Mouse (Mus musculus) C2C12 (cell line): ENCODE measurements around the gene Srsf6. TPM values are rescaled to one million over a fixed set of nuclear protein-coding genes. Genes with fewer than 3 reads are reported as not detected.

Source experiments
- H3K27me3 ChIP-seq: one replicate; pipeline ENCODE4 v1.6.1; 2011; ENCODE audit not compliant: control insufficient read depth, insufficient read depth, insufficient read length
- H3K36me3 ChIP-seq: one replicate; pipeline ENCODE4 v1.6.1; 2011; ENCODE audit not compliant: control insufficient read depth, insufficient read depth
- H3K4me3 ChIP-seq: one replicate; pipeline ENCODE4 v1.5.1; 2011; ENCODE audit warnings: mild to moderate bottlenecking, control low read depth; ENCODE audit not compliant: poor library complexity, insufficient read depth, severe bottlenecking
- H3K79me2 ChIP-seq: one replicate; pipeline ENCODE4 v1.6.1; 2011; ENCODE audit not compliant: control insufficient read depth, insufficient read depth
- H3K79me3 ChIP-seq: one replicate; pipeline ENCODE4 v1.6.1; 2011; ENCODE audit warnings: low read depth, control low read depth
- H3ac ChIP-seq: one replicate; pipeline ENCODE3; 2011; ENCODE audit warnings: low read depth; ENCODE audit not compliant: control insufficient read depth, insufficient read length
- CEBPB ChIP-seq: IDR thresholded peaks from one replicate; pipeline ENCODE4 v1.6.1; 2011; ENCODE audit warnings: low read depth, mild to moderate bottlenecking, control low read depth, moderate library complexity
- CTCF ChIP-seq: IDR thresholded peaks from one replicate; pipeline ENCODE4 v1.5.1; 2011; ENCODE audit not compliant: control insufficient read depth, insufficient read depth, insufficient read length
- FOSL1 ChIP-seq: IDR thresholded peaks from one replicate; pipeline ENCODE4 v1.8.0; 2011; ENCODE audit warnings: mild to moderate bottlenecking, low read length; ENCODE audit not compliant: poor library complexity, insufficient read depth, severe bottlenecking
- MAX ChIP-seq: IDR thresholded peaks from one replicate; pipeline ENCODE4 v1.6.1; 2011; ENCODE audit warnings: mild to moderate bottlenecking, control low read depth
- MYOD1 ChIP-seq: IDR thresholded peaks from one replicate; pipeline ENCODE4 v1.6.1; 2011; ENCODE audit warnings: low read depth; ENCODE audit not compliant: control insufficient read depth, insufficient read length
- MYOG ChIP-seq: IDR thresholded peaks from one replicate; pipeline ENCODE4 v1.6.1; 2011; ENCODE audit not compliant: control insufficient read depth, insufficient read length; ENCODE audit errors: extremely low read depth
- USF1 ChIP-seq: IDR thresholded peaks from one replicate; pipeline ENCODE4 v1.6.1; 2011; ENCODE audit warnings: low read depth, mild to moderate bottlenecking, control low read depth, moderate library complexity
- polyA plus RNA-seq: library from polyadenylated mRNA; unstranded; fragments of >200 nt; fragmentation: generic; extraction: Trizol; gene quantifications from one replicate; pipeline ENCODE4 v1.2.1, GENCODE M21; 2012; ENCODE audit warnings: missing spikeins

Gene Srsf6
- polyA plus RNA-seq, 1 experiment = 119 TPM

DNA sequence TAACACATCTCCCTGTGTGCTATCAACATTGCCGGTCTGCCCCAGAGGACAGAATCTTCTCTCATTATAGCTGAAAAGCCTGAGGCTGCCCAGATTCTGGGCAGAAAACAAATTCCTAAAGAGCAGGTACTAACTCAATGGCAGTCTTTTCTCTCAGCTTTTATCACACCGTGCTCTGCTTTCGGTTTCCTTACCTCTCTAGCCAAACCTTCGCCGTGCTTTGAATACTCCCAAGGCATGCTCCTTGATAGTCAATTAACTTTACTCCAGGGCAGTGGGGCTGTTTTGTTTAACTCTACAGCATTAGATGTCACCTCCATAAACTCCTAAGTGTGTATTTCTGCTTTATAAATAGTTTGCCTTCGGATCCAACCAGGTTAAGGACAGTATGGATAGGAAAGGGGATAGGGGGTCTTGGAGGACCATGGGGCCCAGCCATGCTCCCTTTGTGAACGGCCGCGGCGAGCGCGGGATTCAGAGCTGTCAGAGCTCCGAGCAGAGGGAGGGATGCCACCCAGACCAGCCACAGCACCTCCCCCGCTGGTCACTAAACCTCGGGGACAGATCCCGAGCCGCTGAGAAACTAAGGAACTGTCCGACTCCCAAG, 709 bp upstream of the Srsf6 start:
- Histone ChIP-seq H3ac (peak overlapping the region; percentile 97), H3K36me3 (peaks cover 32% of the 10 kb centered on the region), H3K4me3 (peak overlapping the region; percentile 95), H3K79me2 (peaks cover 43% of the 10 kb centered on the region), H3K79me3 (peaks cover 32% of the 10 kb centered on the region), H3K27me3 (no peaks in the 10 kb centered on the region)
- no peak for TF ChIP-seq USF1
- TF ChIP-seq FOSL1 = no peak
- no peak for TF ChIP-seq CTCF
- no peak for TF ChIP-seq MYOD1
- no peak for TF ChIP-seq MAX
- TF ChIP-seq CEBPB = no peak
- no peak for TF ChIP-seq MYOG

DNA sequence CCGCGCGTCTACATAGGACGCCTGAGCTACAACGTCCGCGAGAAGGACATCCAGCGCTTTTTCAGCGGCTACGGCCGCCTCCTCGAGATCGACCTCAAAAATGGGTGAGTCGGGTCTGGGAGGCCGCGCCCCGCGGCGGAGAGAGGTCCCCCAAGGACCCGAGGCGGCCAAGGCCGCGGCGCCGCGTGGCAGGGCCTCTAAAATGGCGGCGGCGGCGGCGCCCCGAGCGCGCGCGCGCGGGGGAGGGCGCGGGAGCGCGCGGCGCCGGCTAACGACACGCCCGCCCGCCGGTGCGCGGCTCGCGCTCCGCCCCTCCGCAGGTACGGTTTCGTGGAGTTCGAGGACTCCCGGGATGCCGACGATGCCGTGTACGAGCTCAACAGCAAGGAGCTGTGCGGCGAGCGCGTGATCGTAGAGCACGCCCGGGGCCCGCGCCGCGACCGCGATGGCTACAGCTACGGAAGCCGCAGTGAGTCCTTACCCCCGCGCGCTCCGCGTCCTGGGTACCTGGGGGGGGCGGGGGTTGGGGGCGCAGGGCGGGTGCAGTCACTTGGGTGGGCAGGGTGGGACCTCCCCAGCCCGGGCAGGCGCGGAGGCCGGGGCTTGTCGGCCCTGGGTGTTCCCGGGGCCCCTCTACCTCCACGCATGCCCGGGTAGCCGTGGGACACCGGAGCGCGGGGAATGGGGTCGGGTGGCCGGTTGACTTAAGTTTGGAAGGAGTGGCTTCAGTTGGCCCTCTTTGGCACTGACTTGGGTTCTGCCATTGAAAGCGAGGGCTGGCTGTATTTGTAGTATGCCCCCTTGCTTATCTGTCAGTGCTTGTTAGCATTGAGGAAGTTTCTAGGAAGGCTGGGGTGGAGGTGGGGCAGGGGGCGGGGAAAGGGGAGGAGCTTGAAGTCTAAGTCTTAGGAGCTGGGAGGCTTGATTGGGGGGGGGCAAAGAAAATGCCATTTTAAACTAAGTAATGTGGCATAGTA, 634 bp downstream of the Srsf6 start:
- TF ChIP-seq MAX (peak; percentile 67), MYOG (no peak)
- H3K4me3 ChIP-seq = peak overlapping the region; percentile 95
- no peaks in the 10 kb centered on the region for H3K27me3 ChIP-seq
- peaks cover 56% of the 10 kb centered on the region for H3K79me2 ChIP-seq
- H3K79me3 ChIP-seq = peaks cover 34% of the 10 kb centered on the region
- peak overlapping the region; percentile 97 for H3ac ChIP-seq
- H3K36me3 ChIP-seq = peaks cover 46% of the 10 kb centered on the region

DNA sequence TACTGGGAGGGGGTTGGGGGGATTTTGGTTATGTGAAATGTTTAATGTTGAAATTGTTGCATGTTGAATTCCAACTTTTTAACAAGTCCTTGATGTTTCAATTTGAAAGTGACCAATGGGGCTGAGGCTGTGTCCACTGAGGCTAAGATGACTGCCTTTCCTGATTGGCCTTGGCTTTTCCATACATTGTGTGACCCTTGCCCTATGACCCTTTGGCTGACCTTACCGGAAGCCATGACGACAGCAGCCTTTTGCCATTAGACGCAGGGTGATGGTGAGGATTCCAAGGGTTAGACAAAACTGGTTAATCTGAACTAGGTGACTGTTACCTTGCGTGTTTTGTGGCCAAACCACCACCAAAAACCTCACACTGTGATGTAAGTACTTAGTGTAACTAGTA, 1.4 kb downstream of the Srsf6 start:
- peaks cover 34% of the 10 kb centered on the region for H3K79me3 ChIP-seq
- peak overlapping the region; percentile 48 for H3ac ChIP-seq
- H3K79me2 ChIP-seq = peaks cover 62% of the 10 kb centered on the region
- H3K36me3 ChIP-seq = peaks cover 52% of the 10 kb centered on the region
- peak overlapping the region; percentile 95 for H3K4me3 ChIP-seq
- no peak for TF ChIP-seq CTCF
- TF ChIP-seq FOSL1 = no peak
- no peak for TF ChIP-seq MYOG
- TF ChIP-seq CEBPB = no peak
- no peak for TF ChIP-seq MAX
- TF ChIP-seq MYOD1 = no peak
- H3K27me3 ChIP-seq = no peaks in the 10 kb centered on the region

DNA sequence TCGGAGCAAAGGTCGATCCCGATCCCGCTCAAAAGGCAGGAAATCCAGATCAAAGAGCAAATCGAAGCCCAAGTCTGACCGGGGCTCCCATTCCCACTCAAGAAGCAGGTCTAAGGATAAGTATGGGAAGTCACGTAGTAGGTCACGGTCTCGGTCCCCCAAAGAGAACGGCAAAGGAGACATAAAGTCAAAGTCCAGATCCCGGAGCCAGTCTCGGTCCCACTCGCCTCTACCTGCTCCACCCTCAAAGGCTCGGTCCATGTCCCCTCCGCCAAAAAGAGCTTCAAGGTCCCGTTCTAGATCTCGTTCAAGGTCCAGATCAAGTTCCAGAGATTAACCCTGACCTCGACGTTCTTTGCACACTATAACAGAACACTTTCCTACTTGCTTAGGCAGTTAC, 3.1 kb downstream of the Srsf6 start:
- H3K27me3 ChIP-seq = no peaks in the 10 kb centered on the region
- peaks cover 34% of the 10 kb centered on the region for H3K79me3 ChIP-seq
- H3K36me3 ChIP-seq = peaks cover 68% of the 10 kb centered on the region
- H3K4me3 ChIP-seq = no peak overlapping the region
- TF ChIP-seq CTCF = no peak
- no peak for TF ChIP-seq USF1
- TF ChIP-seq MYOG = no peak
- no peak for TF ChIP-seq MAX
- TF ChIP-seq MYOD1 = no peak
- TF ChIP-seq CEBPB = no peak
- TF ChIP-seq FOSL1 = no peak
- peaks cover 62% of the 10 kb centered on the region for H3K79me2 ChIP-seq
- H3ac ChIP-seq = no peak overlapping the region

DNA sequence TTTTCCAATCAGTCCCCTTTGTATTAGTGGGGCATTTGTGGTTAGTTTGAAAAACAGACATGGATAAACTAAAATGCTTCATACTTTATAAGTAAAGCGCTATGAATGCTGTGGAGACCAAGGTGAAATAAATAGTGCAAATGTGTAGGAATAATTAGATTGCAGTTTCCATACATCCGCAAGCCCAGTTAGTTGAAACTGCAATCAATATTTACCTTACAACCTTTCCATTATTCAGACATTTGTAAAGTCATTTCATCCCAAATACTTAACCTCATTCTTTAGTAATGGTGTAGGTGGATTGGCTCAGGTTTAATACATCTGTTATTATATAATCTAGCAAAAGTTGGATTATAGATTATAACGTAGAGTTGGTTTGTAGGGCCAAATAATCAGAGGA, 4.4 kb downstream of the Srsf6 start:
- TF ChIP-seq MAX = no peak
- TF ChIP-seq FOSL1 = no peak
- no peak for TF ChIP-seq CTCF
- TF ChIP-seq MYOD1 = no peak
- TF ChIP-seq CEBPB = no peak
- TF ChIP-seq USF1 = no peak
- no peak for TF ChIP-seq MYOG
- Histone ChIP-seq H3ac (no peak overlapping the region), H3K79me3 (peaks cover 34% of the 10 kb centered on the region), H3K79me2 (peaks cover 62% of the 10 kb centered on the region), H3K27me3 (no peaks in the 10 kb centered on the region), H3K4me3 (no peak overlapping the region), H3K36me3 (peaks cover 76% of the 10 kb centered on the region)
